Mouse (Mus musculus): Measurements from ENCODE around the gene Gm49387.

The Gm49387 gene

DNA sequence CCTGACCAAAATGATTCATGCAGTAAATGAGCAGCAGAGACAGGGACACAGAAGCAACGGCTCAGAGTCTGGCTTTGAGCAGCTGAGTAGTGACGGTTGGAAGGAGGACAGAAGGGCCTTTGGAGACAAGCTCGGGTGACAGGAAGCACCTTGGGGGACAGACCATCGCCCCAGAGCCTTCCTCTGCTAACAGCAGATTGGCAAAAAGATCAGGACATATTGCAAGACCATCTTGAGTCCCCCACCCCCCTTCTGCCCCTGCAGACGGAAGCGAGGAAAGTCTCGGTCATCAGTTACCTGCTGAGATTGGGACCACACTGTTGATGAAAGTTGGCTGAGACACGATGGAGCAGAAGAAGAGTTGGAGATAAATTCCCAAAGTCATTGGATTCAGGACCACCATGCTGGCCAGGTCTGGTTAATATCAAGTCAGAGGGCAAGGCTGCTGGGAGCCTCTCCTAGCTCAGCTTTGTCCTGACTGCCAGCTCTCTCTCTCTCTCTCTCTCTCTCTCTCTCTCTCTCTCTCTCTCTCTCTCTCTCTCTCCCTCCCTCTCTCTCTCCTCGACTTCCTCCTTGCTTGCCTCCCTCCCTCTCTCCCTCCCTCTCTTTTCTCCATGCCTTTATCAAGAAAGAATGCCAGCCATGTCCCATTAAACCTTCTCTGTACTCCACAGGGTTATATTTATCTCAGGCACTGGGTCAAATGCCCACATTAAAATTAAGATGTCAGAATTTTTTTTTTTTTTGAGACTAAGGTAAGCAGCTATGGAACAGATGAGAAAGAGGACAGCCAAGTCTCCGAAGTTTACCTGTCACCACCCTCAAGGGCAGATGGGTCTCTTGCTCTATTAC is 63.6 kb downstream of the Gm49387 start:
- DNase-seq (ENCODE audit: low read depth, low spot score): no peak

- DNase-seq (ENCODE audit: low read depth, low spot score): no peak
These were observed 64.8 kb downstream of the Gm49387 start for GRCm38 (mm10) chr14:31575866-31576265.

- no peak for DNase-seq (ENCODE audit: low read depth, low spot score)
These were observed 65.6 kb downstream of the Gm49387 start for GRCm38 (mm10) chr14:31574903-31575665.

DNA sequence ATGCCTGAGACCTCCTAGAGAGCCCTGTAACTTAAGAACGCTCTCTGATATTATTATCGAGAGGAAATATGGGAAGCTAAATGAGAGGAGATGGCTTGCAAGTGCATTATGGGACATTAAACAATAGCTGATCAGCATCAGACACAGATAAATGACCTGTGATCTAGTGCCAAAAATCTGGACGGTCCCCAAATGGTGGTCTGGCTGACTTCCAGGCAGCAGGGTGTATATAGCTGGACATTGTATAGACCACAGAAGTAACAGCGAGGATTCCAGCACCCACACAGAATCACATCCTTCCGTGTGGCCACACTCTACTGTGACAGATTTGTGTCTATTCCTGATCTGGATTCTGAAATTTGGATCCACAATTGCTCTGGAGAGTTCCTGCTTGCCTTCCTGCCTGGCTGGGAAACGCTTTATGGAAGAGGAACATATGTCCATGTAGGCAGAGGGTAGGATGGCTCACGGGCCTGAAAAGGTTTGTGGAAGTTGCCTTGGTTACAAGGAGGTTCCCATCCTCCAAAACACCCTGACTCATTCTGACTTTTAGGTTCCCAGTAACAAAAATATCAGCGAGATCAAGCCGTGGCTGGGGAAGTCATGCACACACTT is 68.0 kb downstream of the Gm49387 start:
- no peak for DNase-seq (ENCODE audit: low read depth, low spot score)

DNA sequence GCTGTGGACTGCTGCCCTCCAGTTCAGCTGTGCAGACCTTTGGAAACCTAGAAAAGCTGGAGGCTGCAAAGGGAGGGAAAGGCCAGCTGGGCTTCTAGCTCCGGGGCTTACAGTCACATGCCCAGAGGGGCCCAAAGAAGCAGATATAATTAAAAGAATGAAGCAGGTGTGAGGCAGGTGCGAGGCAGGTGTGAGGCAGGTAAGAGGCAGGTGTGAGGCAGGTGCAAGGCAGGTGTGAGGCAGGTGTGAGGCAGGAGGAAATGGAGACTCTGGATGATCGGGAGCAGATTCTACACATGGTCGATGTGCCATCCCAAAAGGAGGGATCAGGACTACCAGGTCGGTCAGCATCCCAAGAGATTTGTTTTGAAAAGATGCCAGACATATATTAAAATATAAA is 69.3 kb downstream of the Gm49387 start:
- DNase-seq (ENCODE audit: low read depth, low spot score): no peak

DNA sequence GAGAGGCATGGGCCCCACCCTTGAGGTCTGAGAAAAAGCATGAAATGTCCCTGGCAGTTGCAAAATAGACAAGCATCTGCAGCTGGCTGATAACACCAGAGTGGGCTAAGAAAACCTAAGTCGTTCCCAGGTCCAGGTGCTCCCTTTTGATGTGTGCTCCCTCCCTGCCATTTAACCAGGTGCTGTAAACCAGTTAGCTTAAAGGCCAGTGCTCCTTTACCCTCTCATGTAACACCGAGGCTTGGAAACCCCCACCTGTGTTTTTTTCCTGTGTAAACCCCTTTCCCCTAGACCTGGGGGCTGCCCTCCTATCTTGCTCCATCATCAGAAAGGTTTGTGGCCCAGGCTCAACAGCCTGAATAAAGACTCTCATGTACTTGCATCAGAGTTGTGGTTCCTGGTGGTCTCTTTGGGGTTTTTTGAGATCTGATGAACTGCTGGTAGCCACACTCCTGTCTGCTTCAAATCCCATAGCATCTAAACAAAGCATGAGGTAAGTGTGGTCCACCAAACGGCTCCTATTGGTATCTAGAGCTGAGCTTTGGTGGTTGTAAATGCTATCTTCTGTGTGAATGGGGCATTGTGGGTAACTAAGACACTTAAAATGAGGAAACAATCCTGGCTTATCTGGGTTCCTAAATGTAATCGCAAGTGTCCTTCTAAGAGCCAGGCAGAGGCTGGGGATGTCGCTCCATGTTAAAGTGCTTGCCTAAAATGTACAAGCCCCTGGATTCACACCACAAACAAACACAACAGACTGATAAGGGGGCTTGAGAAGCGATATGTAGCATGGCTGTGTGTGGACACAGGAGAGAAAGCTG is 70.3 kb downstream of the Gm49387 start:
- DNase-seq (ENCODE audit: low read depth, low spot score): peak; percentile 19

DNA sequence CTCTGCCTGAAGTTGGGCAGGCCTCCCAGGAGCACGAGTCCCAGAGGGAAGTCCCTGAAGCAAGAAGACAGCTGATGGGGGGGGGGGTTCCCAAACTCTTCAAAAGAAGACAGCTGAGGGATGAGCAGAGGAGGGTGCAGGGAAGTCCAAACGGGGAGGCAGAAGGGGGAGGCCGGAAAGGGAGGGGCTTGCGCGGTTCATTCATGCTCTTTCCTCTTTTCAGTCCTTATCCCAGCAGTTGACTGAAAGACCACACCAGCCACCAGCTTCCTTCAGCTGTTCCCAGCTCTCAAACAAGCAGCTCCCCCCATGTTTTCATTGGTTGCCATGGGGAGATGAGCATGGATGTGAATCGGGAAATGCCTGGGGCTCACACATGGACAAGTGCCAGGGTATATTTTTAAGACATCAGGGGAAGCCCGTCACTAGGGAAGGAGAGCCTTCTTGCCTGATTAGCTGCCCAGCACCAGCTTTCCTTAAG is 71.5 kb downstream of the Gm49387 start:
- no peak for DNase-seq (ENCODE audit: low read depth, low spot score)

- no peak for DNase-seq (ENCODE audit: low read depth, low spot score)
These were observed 75.0 kb downstream of the Gm49387 start for GRCm38 (mm10) chr14:31565478-31566212.

- DNase-seq (ENCODE audit: low read depth, low spot score): no peak
These were observed 76.1 kb downstream of the Gm49387 start for GRCm38 (mm10) chr14:31564452-31565179.

DNA sequence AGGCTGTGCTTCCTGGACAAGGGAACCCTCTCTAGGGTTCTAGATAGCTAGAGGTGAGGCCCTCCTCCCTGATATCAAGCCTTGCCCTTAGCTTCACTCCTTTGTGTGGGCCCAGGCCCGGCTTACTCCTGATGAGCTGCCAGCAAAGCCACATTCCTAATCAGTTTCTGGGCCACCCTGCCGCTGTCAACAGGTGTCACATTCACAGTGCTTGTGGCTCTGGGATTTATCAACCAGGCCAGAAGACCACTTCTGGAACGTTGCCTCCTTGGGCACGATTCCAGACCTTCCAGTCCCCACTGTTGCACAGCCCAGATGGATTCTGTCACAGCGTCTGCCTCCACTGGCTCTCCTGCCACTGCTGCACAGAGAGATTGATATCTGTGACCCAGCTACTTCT is 79.8 kb downstream of the Gm49387 start:
- no peak for DNase-seq (ENCODE audit: low read depth, low spot score)

GRCm38 (mm10) chr14:31559216-31559615 is 81.5 kb downstream of the Gm49387 start:
- DNase-seq (ENCODE audit: low read depth, low spot score): no peak

- no peak for DNase-seq (ENCODE audit: low read depth, low spot score)
These were observed 82.9 kb downstream of the Gm49387 start for GRCm38 (mm10) chr14:31557784-31558183.

- DNase-seq (ENCODE audit: low read depth, low spot score): no peak
These were observed 83.4 kb downstream of the Gm49387 start for GRCm38 (mm10) chr14:31557273-31557672.

DNA sequence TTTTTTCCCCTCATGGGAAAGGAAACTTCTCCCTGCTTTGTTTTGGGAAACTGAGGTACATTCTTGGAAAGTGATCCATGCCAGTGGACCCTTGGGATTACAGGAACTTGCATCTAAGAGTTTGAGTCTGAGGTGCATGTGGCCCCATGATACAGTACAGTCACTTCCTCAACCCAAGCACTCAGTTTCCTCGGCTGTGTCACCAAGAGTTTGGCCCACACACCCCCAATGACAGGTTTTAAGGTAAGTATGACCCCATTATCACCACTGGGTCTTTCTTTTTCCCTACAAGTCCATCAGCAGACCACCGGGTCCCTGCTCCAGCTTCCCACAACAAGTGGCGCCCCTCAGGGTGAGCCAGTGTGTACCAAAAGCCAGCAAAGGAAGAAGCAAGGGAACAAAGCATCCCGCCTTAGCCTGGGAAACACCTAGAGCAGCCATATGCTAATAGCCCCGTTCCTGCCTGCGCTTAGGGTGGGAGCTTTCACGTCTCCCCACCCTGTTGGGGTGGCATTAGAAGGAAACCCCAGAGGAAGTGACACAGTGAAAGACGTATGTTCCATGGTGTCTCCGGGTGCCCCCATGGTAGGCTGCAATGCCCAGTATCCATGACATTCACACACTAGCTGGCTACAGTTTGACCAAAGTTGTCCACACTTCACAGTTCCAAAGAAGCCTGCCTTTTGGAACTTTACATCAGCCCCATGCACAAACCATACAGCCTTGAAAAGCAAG is 84.0 kb downstream of the Gm49387 start:
- DNase-seq (ENCODE audit: low read depth, low spot score): no peak

DNA sequence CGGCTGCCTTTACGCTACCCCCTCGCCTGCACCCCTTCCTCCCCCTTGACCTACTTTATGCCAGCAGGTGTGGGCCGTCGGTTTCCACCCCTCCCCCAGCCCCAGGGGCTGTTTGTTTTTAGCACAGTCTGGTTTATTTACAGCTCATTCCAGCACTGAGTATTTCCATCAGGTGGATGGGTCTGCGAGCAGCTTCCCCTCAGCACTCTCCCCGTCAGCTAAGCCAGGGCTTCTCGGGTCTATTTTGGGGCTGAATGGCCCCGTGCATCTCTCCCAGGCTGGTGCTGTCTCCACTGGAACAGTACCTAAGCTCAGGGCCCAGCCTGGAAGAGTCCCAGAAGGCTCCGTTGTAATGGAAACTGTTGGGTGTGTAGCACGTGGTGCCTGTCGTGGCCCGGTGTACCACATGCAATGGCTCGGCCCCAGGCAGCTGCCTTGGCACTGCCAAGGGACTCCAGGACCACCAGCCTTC is 84.7 kb downstream of the Gm49387 start:
- peak; percentile 31 for DNase-seq (ENCODE audit: low read depth, low spot score)

- no peak for DNase-seq (ENCODE audit: low read depth, low spot score)
These were observed 85.7 kb downstream of the Gm49387 start for GRCm38 (mm10) chr14:31555021-31555420.

- DNase-seq (ENCODE audit: low read depth, low spot score): no peak
These were observed 96.7 kb downstream of the Gm49387 start for GRCm38 (mm10) chr14:31543885-31544442.

- DNase-seq (ENCODE audit: low read depth, low spot score): no peak
These were observed 103.4 kb downstream of the Gm49387 start for GRCm38 (mm10) chr14:31537298-31537697.

DNA sequence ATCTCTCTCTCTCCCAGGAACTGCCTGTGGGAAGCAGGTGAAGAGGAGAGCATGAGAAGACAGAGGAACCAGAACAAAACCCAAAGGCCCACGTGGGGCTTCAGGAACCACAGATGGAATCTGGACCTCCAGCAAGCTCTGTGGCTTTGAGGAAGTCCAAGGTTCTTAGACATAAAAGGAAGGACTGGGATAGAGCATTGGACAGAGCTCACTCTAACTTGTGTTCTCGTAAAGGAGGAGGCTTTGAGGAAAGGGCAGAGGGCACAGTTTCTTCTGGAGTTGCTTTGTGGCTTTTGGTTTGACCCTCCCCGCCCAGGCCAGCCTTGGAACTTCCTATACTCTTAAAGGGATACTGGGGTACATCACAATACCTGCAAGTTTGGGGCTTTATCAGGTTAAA is 108.0 kb downstream of the Gm49387 start:
- no peak for DNase-seq (ENCODE audit: low read depth, low spot score)

Data from CD4-positive helper T cell, adult 2 months (primary cell).